Mouse (Mus musculus): ENCODE data around the gene Ankrd33b. TPM values are rescaled to one million over a fixed set of nuclear protein-coding genes. Genes with fewer than 3 reads are reported as not detected.

The Ankrd33b gene
- polyA plus RNA-seq, 1 experiment from 2014 or later: 1.7 TPM

- H3K27me3 ChIP-seq (replicated peaks): no peaks in the 10 kb centered on the region
- H3K4me2 ChIP-seq: no peak overlapping the region
- H3K9ac ChIP-seq: no peak overlapping the region
- H3K36me3 ChIP-seq: no peaks in the 10 kb centered on the region
- H3K9me3 ChIP-seq (replicated peaks): no peaks in the 10 kb centered on the region
- peaks cover 24% of the 10 kb centered on the region; the same call in 1 of the 2 replicates for H3K4me1 ChIP-seq (replicated peaks)
- WGBS: 77% methylated on average over 10 of the region's 10 CpGs
- no peak overlapping the region for H3K27ac ChIP-seq (ENCODE audit: poor library complexity, severe bottlenecking)
- H3K4me3 ChIP-seq: no peak overlapping the region
- no peak for ATAC-seq (ENCODE audit: insufficient number of reproducible peaks, low FRiP score)
These were observed 106.4 kb downstream of the Ankrd33b start for GRCm38 (mm10) chr15:31261094-31261493.

GRCm38 (mm10) chr15:31258693-31259439, 108.7 kb downstream of the Ankrd33b start:
- Histone ChIP-seq H3K27me3 (replicated peaks) (no peaks in the 10 kb centered on the region), H3K4me1 (replicated peaks) (peaks cover 26% of the 10 kb centered on the region; the same call in 1 of the 2 replicates), H3K4me2 (no peak overlapping the region), H3K4me3 (no peak overlapping the region), H3K9ac (no peak overlapping the region), H3K36me3 (no peaks in the 10 kb centered on the region), H3K9me3 (replicated peaks) (no peaks in the 10 kb centered on the region), H3K27ac (ENCODE audit: poor library complexity, severe bottlenecking) (no peak overlapping the region)
- WGBS: 77% methylated on average over 18 of the region's 18 CpGs
- no peak for ATAC-seq (ENCODE audit: insufficient number of reproducible peaks, low FRiP score)

GRCm38 (mm10) chr15:31258029-31258692, 109.4 kb downstream of the Ankrd33b start:
- H3K9ac ChIP-seq: no peak overlapping the region
- H3K4me1 ChIP-seq (replicated peaks): peaks cover 26% of the 10 kb centered on the region; the same call in 1 of the 2 replicates
- H3K27me3 ChIP-seq (replicated peaks): no peaks in the 10 kb centered on the region
- H3K27ac ChIP-seq (ENCODE audit: poor library complexity, severe bottlenecking): no peak overlapping the region
- ATAC-seq (ENCODE audit: insufficient number of reproducible peaks, low FRiP score): no peak
- no peak overlapping the region for H3K4me2 ChIP-seq
- WGBS: 69% methylated on average over 21 of the region's 21 CpGs
- no peaks in the 10 kb centered on the region for H3K9me3 ChIP-seq (replicated peaks)
- H3K36me3 ChIP-seq: no peaks in the 10 kb centered on the region
- no peak overlapping the region for H3K4me3 ChIP-seq

DNA sequence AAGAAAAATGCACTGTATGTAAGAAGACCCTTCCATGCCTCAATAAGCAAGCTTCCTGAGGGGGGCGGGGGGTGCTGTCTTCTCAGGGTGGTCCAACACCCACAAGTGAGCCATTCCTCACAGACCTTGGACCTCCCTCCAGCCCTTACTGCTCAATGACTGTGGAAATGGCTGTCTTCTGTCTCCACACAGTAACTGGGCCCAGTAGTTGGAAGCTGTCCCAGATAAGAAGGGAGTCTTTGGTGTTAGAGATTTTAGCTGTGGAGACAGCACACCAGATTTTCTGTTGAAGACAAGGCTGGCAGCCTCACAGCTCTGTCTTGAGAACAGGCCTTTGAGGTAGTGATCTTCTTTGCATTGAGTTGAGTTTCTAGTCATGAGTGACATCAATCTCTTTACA, 110.2 kb downstream of the Ankrd33b start:
- no peak for ATAC-seq (ENCODE audit: insufficient number of reproducible peaks, low FRiP score)
- Histone ChIP-seq H3K9ac (no peak overlapping the region), H3K36me3 (no peaks in the 10 kb centered on the region), H3K9me3 (replicated peaks) (no peaks in the 10 kb centered on the region), H3K27ac (ENCODE audit: poor library complexity, severe bottlenecking) (no peak overlapping the region), H3K4me2 (no peak overlapping the region), H3K4me3 (no peak overlapping the region), H3K4me1 (replicated peaks) (peaks cover 34% of the 10 kb centered on the region), H3K27me3 (replicated peaks) (no peaks in the 10 kb centered on the region)
- 94% methylated on average over 1 of the region's 1 CpGs for WGBS

- Histone ChIP-seq H3K36me3 (no peaks in the 10 kb centered on the region), H3K4me3 (no peak overlapping the region), H3K9me3 (replicated peaks) (no peaks in the 10 kb centered on the region), H3K9ac (0 out of 2 replicates have a peak overlapping the region, but pooled peaks have one; percentile 5), H3K4me1 (replicated peaks) (peaks cover 38% of the 10 kb centered on the region), H3K27me3 (replicated peaks) (no peaks in the 10 kb centered on the region), H3K4me2 (no peak overlapping the region), H3K27ac (ENCODE audit: poor library complexity, severe bottlenecking) (0 out of 2 replicates have a peak overlapping the region, but pooled peaks have one; percentile 21)
- ATAC-seq (ENCODE audit: insufficient number of reproducible peaks, low FRiP score): no peak
- WGBS: 44% methylated on average over 6 of the region's 6 CpGs
These were observed 111.8 kb downstream of the Ankrd33b start for GRCm38 (mm10) chr15:31255762-31256161.

GRCm38 (mm10) chr15:31254939-31255535, 112.5 kb downstream of the Ankrd33b start:
- Histone ChIP-seq H3K27me3 (replicated peaks) (no peaks in the 10 kb centered on the region), H3K27ac (ENCODE audit: poor library complexity, severe bottlenecking) (no peak overlapping the region), H3K4me1 (replicated peaks) (peaks cover 43% of the 10 kb centered on the region), H3K9me3 (replicated peaks) (no peaks in the 10 kb centered on the region), H3K4me3 (no peak overlapping the region), H3K4me2 (no peak overlapping the region), H3K36me3 (no peaks in the 10 kb centered on the region), H3K9ac (no peak overlapping the region)
- ATAC-seq (ENCODE audit: insufficient number of reproducible peaks, low FRiP score): no peak
- WGBS: 78% methylated on average over 9 of the region's 9 CpGs

DNA sequence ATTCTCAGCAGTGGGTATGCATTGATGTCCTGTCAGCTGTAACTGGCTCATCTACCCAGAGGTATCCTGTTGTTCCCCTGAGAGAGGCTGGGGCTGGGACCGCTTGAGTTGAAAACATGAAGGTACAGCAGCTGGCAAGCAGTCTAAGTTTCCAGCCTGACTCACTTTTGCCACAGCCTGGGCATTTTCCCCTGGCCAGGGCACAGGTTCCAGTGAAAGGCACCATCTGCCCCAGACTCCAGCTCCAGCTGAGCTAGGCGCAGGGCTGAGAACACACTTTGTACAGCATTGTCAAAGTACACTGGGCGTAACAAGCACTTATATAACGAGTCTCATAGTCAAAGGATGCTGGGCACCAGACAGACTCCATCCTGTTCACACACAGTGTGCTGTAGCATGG, 113.6 kb downstream of the Ankrd33b start:
- Histone ChIP-seq H3K9me3 (replicated peaks) (no peaks in the 10 kb centered on the region), H3K9ac (no peak overlapping the region), H3K4me2 (no peak overlapping the region), H3K27me3 (replicated peaks) (no peaks in the 10 kb centered on the region), H3K4me3 (no peak overlapping the region), H3K27ac (ENCODE audit: poor library complexity, severe bottlenecking) (no peak overlapping the region), H3K4me1 (replicated peaks) (peaks cover 44% of the 10 kb centered on the region), H3K36me3 (no peaks in the 10 kb centered on the region)
- WGBS: 84% methylated on average over 4 of the region's 4 CpGs
- ATAC-seq (ENCODE audit: insufficient number of reproducible peaks, low FRiP score): no peak

GRCm38 (mm10) chr15:31253380-31253779, 114.1 kb downstream of the Ankrd33b start:
- peaks cover 46% of the 10 kb centered on the region for H3K4me1 ChIP-seq (replicated peaks)
- no peak for ATAC-seq (ENCODE audit: insufficient number of reproducible peaks, low FRiP score)
- H3K4me3 ChIP-seq: no peak overlapping the region
- H3K27me3 ChIP-seq (replicated peaks): no peaks in the 10 kb centered on the region
- no peak overlapping the region for H3K9ac ChIP-seq
- no peak overlapping the region for H3K27ac ChIP-seq (ENCODE audit: poor library complexity, severe bottlenecking)
- WGBS: 71% methylated on average over 8 of the region's 8 CpGs
- H3K9me3 ChIP-seq (replicated peaks): no peaks in the 10 kb centered on the region
- H3K36me3 ChIP-seq: no peaks in the 10 kb centered on the region
- H3K4me2 ChIP-seq: no peak overlapping the region

GRCm38 (mm10) chr15:31252590-31253311, 114.8 kb downstream of the Ankrd33b start:
- WGBS: 43% methylated on average over 16 of the region's 16 CpGs
- no peak overlapping the region for H3K9ac ChIP-seq
- no peaks in the 10 kb centered on the region for H3K27me3 ChIP-seq (replicated peaks)
- 0 out of 2 replicates have a peak overlapping the region, but pooled peaks have one; percentile 24 for H3K27ac ChIP-seq (ENCODE audit: poor library complexity, severe bottlenecking)
- H3K36me3 ChIP-seq: no peaks in the 10 kb centered on the region
- peaks cover 41% of the 10 kb centered on the region for H3K4me1 ChIP-seq (replicated peaks)
- no peaks in the 10 kb centered on the region for H3K9me3 ChIP-seq (replicated peaks)
- H3K4me3 ChIP-seq: no peak overlapping the region
- no peak overlapping the region for H3K4me2 ChIP-seq
- no peak for ATAC-seq (ENCODE audit: insufficient number of reproducible peaks, low FRiP score)

DNA sequence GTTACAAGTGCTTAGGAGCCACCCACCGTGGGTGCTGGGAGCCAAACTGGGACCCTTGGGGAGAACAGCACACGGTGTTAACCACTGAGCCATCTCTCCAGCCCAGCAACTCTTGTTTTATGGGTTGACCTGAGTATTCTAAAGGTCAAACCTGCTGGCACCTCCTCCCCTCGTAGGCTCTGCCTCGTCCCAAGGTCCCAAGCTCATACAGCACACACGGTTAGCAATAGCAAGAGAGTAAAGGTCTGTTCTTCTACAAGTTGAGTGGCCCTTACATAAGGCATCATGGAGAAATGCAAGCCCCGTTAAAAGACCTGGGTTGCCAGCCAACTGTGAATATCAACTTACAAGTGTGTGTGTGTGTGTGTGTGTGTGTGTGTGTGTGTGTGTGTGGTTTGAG, 116.3 kb downstream of the Ankrd33b start:
- Histone ChIP-seq H3K9ac (no peak overlapping the region), H3K9me3 (replicated peaks) (no peaks in the 10 kb centered on the region), H3K27me3 (replicated peaks) (no peaks in the 10 kb centered on the region), H3K27ac (ENCODE audit: poor library complexity, severe bottlenecking) (no peak overlapping the region), H3K4me1 (replicated peaks) (peaks cover 41% of the 10 kb centered on the region), H3K4me2 (no peak overlapping the region), H3K4me3 (no peak overlapping the region), H3K36me3 (no peaks in the 10 kb centered on the region)
- WGBS: 85% methylated on average over 6 of the region's 6 CpGs
- no peak for ATAC-seq (ENCODE audit: insufficient number of reproducible peaks, low FRiP score)

DNA sequence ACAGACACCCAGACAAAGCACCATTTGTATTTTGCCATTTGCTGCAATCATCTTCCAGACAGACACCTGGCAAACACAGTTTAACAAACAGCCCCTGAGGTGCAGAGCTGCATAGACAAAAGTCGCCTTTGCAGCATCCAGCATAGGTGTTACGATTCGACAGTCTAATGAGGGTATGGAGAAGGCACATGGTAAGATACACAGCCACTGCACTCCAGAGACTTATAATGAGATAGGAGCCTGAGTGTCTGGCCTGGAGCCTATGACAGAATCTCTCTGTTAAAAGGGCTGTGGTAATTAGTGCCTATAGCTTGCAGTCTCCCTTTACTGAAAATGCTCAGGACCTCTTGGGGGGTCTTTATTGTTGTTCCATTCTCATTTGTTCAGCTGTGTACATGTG, 116.8 kb downstream of the Ankrd33b start:
- Histone ChIP-seq H3K4me3 (no peak overlapping the region), H3K27ac (ENCODE audit: poor library complexity, severe bottlenecking) (no peak overlapping the region), H3K27me3 (replicated peaks) (no peaks in the 10 kb centered on the region), H3K36me3 (no peaks in the 10 kb centered on the region), H3K9me3 (replicated peaks) (no peaks in the 10 kb centered on the region), H3K9ac (no peak overlapping the region), H3K4me2 (no peak overlapping the region), H3K4me1 (replicated peaks) (peaks cover 42% of the 10 kb centered on the region)
- ATAC-seq (ENCODE audit: insufficient number of reproducible peaks, low FRiP score): no peak
- 80% methylated on average over 3 of the region's 3 CpGs for WGBS

Data from heart, embryonic 12.5 days (tissue).